ENCODE assay signal across 7 mouse cellular contexts in the genomic region with DNA sequence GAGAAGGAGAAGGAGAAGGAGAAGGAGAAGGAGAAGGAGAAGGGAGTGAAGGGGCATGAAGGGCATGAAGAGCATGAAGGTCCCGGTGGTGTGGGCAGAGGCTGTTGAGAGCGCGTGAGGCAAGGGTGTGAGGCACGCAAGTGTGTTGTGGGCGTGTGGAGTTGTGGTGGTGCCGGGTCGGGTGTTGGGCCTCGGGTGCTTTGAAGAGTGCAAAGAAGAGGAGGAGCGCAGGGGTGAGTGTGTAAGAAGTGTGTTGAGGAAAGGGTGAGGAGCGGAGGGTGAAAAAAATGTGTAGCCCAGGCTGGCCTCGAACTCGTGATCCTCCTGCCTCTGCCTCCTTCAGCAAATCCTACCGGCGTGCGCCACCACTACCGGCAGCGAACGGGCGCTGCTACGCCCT.
DNase-seq lines count a peak whose midpoint lies in the region; ATAC-seq and TF ChIP-seq lines count a peak whose summit lies in the region.
"Not testable (repeated sequence)": the region's sequence is repeated elsewhere in the genome, so short reads cannot be mapped to it uniquely, and the experiment has no call there.

No protein-coding gene starts in this region.

- TF ChIP-seq POLR2A in bone marrow macrophage, adult 2 months (IDR thresholded peaks at IDR 0.05; ENCODE audit: borderline replicate concordance, low read depth, low read length): not testable (repeated sequence)

- H3K9ac ChIP-seq in hindbrain, embryonic 16.5 days (ENCODE audit: low read depth, low read length); lung, embryonic 15.5 days; stomach, embryonic 15.5 days: not testable (repeated sequence)

- H3K36me3 ChIP-seq in hindbrain, embryonic 16.5 days (ENCODE audit: control insufficient read depth, insufficient read depth, low read length); lung, embryonic 15.5 days; stomach, embryonic 15.5 days: not testable (repeated sequence)

- not testable (repeated sequence) for H3K27me3 ChIP-seq in hindbrain, embryonic 16.5 days (replicated peaks; ENCODE audit: control insufficient read depth, insufficient read depth, low read length); lung, embryonic 15.5 days; stomach, embryonic 15.5 days (replicated peaks)

- H3K4me1 ChIP-seq in bone marrow macrophage, adult 2 months (ENCODE audit: control insufficient read depth, insufficient read depth, low read length); hindbrain, embryonic 16.5 days (ENCODE audit: control insufficient read depth, insufficient read depth, low read depth, low read length); lung, embryonic 15.5 days; stomach, embryonic 15.5 days: not testable (repeated sequence)

- not testable (repeated sequence) for H3K27ac ChIP-seq in bone marrow macrophage, adult 2 months (ENCODE audit: insufficient read depth, low read depth, low read length); gastrocnemius, adult 2 months; hindbrain, embryonic 16.5 days (ENCODE audit: low read depth, low read length); lung, embryonic 15.5 days; stomach, embryonic 15.5 days

- not testable (repeated sequence) for TF ChIP-seq CTCF in bone marrow macrophage, adult 2 months (IDR thresholded peaks at IDR 0.05; ENCODE audit: low read depth, low read length); gastrocnemius, adult 2 months (IDR thresholded peaks at IDR 0.05)

- no CpG with 5 or more reads among the region's 20 CpGs for WGBS in hindbrain, embryonic 16.5 days
- no CpG with 5 or more reads among the region's 20 CpGs for WGBS in lung, embryonic 15.5 days
- WGBS in stomach, embryonic 15.5 days: no CpG with 5 or more reads among the region's 20 CpGs

- H3K4me3 ChIP-seq in bone marrow macrophage, adult 2 months (ENCODE audit: insufficient read depth, low read length): peak overlapping the region; percentile 13; the same call in 1 of the 2 replicates
- H3K4me3 ChIP-seq in gastrocnemius, adult 2 months; hindbrain, embryonic 16.5 days (ENCODE audit: low read length); lung, embryonic 15.5 days; stomach, embryonic 15.5 days (replicated peaks): not testable (repeated sequence)

- ATAC-seq in hindbrain, embryonic 16.5 days; lung, embryonic 15.5 days (ENCODE audit: borderline replicate concordance, extremely low read depth, low FRiP score, low TSS enrichment); stomach, embryonic 15.5 days (ENCODE audit: insufficient read depth, low FRiP score, low read depth): not testable (repeated sequence)

- H3K4me2 ChIP-seq in hindbrain, embryonic 16.5 days (ENCODE audit: low read length): peak overlapping the region; percentile 28; the same call in 1 of the 2 replicates
- peak overlapping the region; percentile 38; the same call in 1 of the 2 replicates for H3K4me2 ChIP-seq in lung, embryonic 15.5 days
- H3K4me2 ChIP-seq in stomach, embryonic 15.5 days: peak overlapping the region; percentile 37

- DNase-seq in cerebellum, postnatal 14 days: peak; percentile 22 to 28
- peak; percentile 27 for DNase-seq in gastrocnemius, adult 2 months
- peak; percentile 45 for DNase-seq in layer of hippocampus, adult 11-12 months (ENCODE audit: low spot score)

- not testable (repeated sequence) for H3K9me3 ChIP-seq in hindbrain, embryonic 16.5 days (ENCODE audit: control insufficient read depth, low read length); lung, embryonic 15.5 days; stomach, embryonic 15.5 days

- intact Hi-C loops in gastrocnemius, adult 2 months (cut with DNase I): not testable (repeated sequence)
